Mouse (Mus musculus): ENCODE measurements around the gene Rnf32.

- TF ChIP-seq POLR2A (IDR thresholded peaks at IDR 0.05; ENCODE audit: borderline replicate concordance, control insufficient read depth, low read depth, low read length) = no peak
- no peak for TF ChIP-seq CTCF (IDR thresholded peaks at IDR 0.05; ENCODE audit: control insufficient read depth, insufficient read depth, low read length)
Observed at GRCm38 (mm10) chr5:29199868-29200267, 4.1 kb downstream of the Rnf32 start.
